Mouse (Mus musculus) MEL (cell line): ENCODE results near the gene Tas2r144.

Experiments used
- CHD1 ChIP-seq: IDR thresholded peaks from 2 replicates; pipeline ENCODE4 v1.6.1; 2012; ENCODE audit warnings: low read depth, mild to moderate bottlenecking, inconsistent platforms, low read length, improper control_type of control experiment
- CTCF ChIP-seq, 3 experiments: IDR thresholded peaks in 2 of 3; conservative IDR thresholded peaks in 1 of 3; 2 replicates each; pipeline ENCODE4 v1.5.1; 2011 to 2012; ENCODE audit warnings: low read length in 3 of 3, low read depth in 2 of 3, mild to moderate bottlenecking in 2 of 3, improper control_type of control experiment in 1 of 3, inconsistent platforms in 1 of 3, mixed read lengths in 1 of 3, moderate library complexity in 1 of 3; ENCODE audit not compliant: control insufficient read depth in 1 of 3, insufficient read depth in 1 of 3, poor library complexity in 1 of 3, severe bottlenecking in 1 of 3
- ETS1 ChIP-seq: IDR thresholded peaks from 2 replicates; pipeline ENCODE4 v1.6.1; 2012; ENCODE audit warnings: low read depth, mild to moderate bottlenecking, inconsistent platforms, low read length, improper control_type of control experiment, moderate library complexity
- USF1 ChIP-seq: IDR thresholded peaks from 2 replicates; pipeline ENCODE4 v1.6.1; 2014; ENCODE audit warnings: low read depth, mild to moderate bottlenecking, inconsistent platforms, low read length, improper control_type of control experiment, moderate library complexity

DNA sequence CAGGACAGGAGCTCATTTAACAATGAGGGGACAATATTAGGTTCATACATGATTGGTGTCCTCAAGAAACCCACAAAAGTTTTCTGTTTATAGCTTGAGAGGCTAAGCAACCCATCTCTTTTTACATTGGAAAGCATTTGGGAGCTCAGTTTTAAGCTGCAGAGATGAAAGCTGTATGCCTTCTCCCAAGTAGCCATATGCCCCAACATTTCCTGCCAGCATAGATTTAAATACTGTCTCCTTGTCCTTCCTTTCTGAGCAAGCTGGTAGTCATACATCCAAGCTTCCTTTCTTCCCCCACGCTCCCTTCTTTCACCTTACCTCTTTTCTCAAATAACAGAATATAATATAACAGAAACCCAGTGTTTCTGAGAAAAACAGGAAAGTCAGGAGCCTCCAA, 32.7 kb upstream of the Tas2r144 start:
- TF ChIP-seq CTCF (IDR thresholded peaks at IDR 0.05 in 2 of 3, conservative IDR thresholded peaks at IDR 0.05 in 1 of 3; ENCODE audit: control insufficient read depth in 1 of 3, insufficient read depth in 1 of 3, low read depth in 2 of 3, low read length in 3 of 3, poor library complexity in 1 of 3, severe bottlenecking in 1 of 3) (no peak), CHD1 (no peak), USF1 (no peak), ETS1 (no peak)
